Mouse (Mus musculus): ENCODE results near the gene Tmbim4. TPM values are rescaled to one million over a fixed set of nuclear protein-coding genes. Genes with fewer than 3 reads are reported as not detected.

Gene Tmbim4
- total RNA-seq (2023): 100 to 1,000 TPM in 1 of 2 experiments, 10 to 100 TPM in 1; 96.1 to 109 TPM

DNA sequence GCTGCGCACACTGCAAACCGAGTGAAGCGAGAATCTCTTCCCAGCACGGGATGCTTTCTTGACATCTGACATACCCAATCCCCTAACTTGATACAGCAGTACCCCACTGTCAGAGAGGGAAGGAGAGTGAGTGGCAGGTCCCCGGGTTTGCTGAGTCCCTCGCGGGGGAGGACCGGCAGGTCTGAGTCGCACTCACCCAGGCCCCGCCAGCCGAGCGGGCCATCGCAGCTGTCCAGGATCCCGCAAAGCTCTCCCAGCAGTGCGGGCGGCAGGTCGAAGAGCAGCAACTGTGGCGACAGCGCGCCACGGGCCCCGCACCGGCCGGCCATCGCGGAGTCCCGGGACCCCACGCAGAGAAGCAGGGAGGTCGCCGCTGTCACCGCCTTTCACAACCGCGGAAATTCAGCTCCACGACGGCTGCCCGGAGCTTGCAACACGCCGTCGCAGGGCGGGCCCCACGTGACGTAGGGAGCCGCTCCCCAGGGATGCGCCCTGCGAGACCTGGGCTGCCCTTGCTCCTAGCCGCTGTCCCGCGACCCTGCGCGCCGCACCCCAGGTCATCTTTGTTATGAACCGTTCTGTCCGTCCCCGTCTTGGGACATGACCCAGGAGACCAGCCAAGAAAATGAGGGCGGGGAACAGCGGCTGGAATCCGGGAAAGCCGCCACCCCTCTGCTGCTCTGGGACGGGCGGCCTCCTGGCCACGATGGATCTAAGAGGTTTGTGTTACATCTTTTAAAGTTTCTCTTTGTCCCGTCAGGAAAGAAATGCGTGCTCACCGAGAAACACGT, at the start of gene Tmbim4:
Gene Tmbim4 (plus strand): TSS at position 460 of the 791 bp plus-strand sequence.

DNA sequence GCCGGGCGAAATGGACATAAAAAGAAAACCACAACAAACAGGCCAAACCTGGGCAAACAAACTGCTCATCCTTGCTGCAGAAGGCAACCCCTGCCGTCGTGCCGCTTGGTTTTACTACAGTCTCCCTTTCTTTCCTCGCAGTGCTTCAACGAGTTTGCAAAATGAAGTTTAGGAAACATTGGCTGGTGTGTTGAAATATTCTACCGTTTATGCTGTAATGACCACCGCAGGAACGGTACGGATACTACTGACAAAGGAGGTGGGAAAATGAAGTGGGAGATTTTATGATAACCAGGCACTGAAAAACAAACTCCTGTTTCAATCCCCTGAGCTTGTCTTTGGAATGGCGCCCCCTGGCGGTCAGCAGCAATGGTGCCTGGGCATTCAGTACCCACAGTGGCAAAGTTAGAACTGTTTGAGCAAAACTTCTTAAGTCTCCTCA, 592 bp downstream of the Tmbim4 start, which contains the start of gene Irak3:
Gene Irak3 (minus strand): TSS at position 170 of the 442 bp plus-strand sequence.

DNA sequence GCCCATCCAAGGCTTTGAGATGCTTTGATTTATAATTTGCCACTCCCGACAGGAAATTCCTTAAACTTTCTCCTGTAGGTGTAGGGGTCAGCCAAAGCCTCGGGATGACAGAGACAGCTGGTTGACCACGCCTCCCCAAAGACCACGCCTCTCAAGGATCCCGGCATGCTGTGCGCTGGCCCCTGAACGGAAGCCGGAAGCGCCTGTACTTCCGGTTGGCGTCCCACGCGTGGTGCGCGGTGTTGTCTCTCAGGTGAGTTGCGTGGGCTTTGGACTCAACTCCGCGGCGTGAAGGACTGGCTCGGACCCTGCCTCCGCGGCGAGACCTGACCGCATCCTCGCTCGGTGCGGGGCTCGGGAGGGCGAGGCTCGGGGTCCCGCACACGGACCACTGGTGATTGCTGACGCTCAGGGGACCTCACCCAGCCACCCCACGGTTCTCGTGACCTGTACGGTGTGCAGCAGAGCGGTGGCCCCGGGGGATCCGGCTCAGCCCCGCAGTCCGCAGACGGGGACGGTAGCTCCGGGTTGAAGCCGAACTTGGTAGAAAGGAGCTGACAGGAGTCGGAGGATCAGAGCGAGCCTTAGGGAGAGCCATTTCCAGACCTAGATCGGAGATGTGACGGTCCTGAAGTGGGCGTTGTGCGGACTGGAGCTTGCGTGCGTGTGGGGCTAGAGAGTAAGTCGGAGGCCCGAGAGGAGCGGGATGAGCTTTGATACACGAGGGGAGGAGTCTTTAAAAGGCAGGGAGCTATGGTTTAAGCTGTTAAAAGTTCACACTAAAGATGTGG, 25.7 kb downstream of the Tmbim4 start, which contains the start of gene Llph:
Gene Llph (plus strand): TSS at position 200 of the 791 bp plus-strand sequence.

Other genes starting within 250 kb of the Tmbim4 start
- 10 to 100 TPM; 32.4 to 38.3 TPM for gene Helb, start 88.6 kb upstream of the Tmbim4 start, total RNA-seq (2023)
- 10 to 100 TPM; 62.2 to 64.4 TPM for gene Irak3, start 540 bp downstream of the Tmbim4 start, total RNA-seq (2023)
- gene Llph, start 25.5 kb downstream of the Tmbim4 start, total RNA-seq (2023): 10 to 100 TPM; 25.6 to 45.2 TPM